Mouse (Mus musculus) hindlimb bud, embryonic 11.5 days (tissue): Measurements from ENCODE around the gene Olfr498.

Experiments used
- DNase-seq: peaks from one replicate; pipeline ENCODE4 v3.0.0-alpha.2; 2012; ENCODE audit warnings: low read depth, low spot score; ENCODE audit errors: extremely low spot score

The Olfr498 gene

DNA sequence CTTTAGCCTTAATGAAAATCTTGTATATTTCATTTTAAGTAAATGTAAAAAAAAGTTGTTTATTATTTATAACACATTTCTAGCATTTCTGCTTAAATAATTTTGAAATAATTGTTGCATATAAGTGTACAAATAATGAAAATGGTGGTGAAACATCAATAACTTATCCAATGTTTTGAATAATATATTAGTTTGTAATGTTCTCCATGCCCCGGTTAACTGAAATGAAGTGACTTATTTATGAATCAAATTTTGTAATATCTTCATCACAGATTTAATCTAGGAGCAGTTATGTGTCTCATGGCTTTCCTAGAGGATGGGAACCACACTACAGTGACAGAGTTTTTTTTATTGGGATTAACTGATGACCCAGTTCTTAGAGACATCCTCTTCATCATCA lies at the start of gene Olfr498:
Gene Olfr498 (plus strand): TSS at position 301 of the 400 bp plus-strand sequence.
- no peak for DNase-seq

- DNase-seq = no peak
These were observed 45.0 kb upstream of the Olfr498 start, which contains the start of gene Olfr497 for GRCm38 (mm10) chr7:108420121-108420520. Gene Olfr497 (plus strand): TSS chr7:108420421.
